Mouse (Mus musculus) hindbrain, embryonic 10.5 days (tissue): ENCODE data around the gene 1700069L16Rik. TPM values are rescaled to one million over a fixed set of nuclear protein-coding genes. Genes with fewer than 3 reads are reported as not detected.

ENCODE experiments used
- DNase-seq: peaks from one replicate; pipeline ENCODE4 v3.0.0-alpha.2; 2017; ENCODE audit warnings: low spot score
- H3K27ac ChIP-seq: fragments of 300-500 bp; sonication (generic); 2 replicates; pipeline ENCODE4 v1.5.1; 2016; ENCODE audit warnings: mild to moderate bottlenecking, moderate library complexity
- H3K27me3 ChIP-seq: fragments of 300-500 bp; sonication (generic); 2 replicates; pipeline ENCODE4 v1.6.1; 2016; ENCODE audit warnings: mild to moderate bottlenecking; ENCODE audit not compliant: poor library complexity, insufficient read depth, severe bottlenecking
- H3K36me3 ChIP-seq: fragments of 300-500 bp; sonication (generic); 2 replicates; pipeline ENCODE4 v1.6.1; 2016; ENCODE audit warnings: mild to moderate bottlenecking, moderate library complexity
- H3K4me1 ChIP-seq: fragments of 300-500 bp; sonication (generic); replicated peaks from 2 replicates; pipeline ENCODE4 v1.6.1; 2016; ENCODE audit warnings: mild to moderate bottlenecking
- H3K4me3 ChIP-seq: fragments of 300-500 bp; sonication (generic); 2 replicates; pipeline ENCODE4 v1.5.1; 2016; ENCODE audit warnings: mild to moderate bottlenecking, moderate library complexity
- H3K9me3 ChIP-seq: fragments of 300-500 bp; sonication (generic); 2 replicates; pipeline ENCODE4 v1.6.1; 2016; ENCODE audit warnings: mild to moderate bottlenecking, moderate library complexity
- WGBS: fragments of 180-500 bp; shearing (Covaris S2); methylation state at CpG from one replicate; pipeline ENCODE4 v1.1.7; 2016; 5-methylcytosine and 5-hydroxymethylcytosine counted together
- polyA plus RNA-seq: library from polyadenylated mRNA; unstranded; fragments of >200 nt; fragmentation: Nextera tagmentation; extraction: Ambion mirVana; gene quantifications from 2 replicates; pipeline ENCODE4 v1.2.1, GENCODE M21; 2016

1700069L16Rik gene
- polyA plus RNA-seq: not detected in 2 replicates

GRCm38 (mm10) chr5:113724446-113724845 lies at the start of gene 1700069L16Rik:
1700069L16Rik (minus strand) TSS chr5:113724772.
- Histone ChIP-seq H3K4me3 (no peak within 1 kb of the TSS), H3K36me3 (no peaks in the 10 kb centered on the region), H3K4me1 (peaks cover 14% of the 10 kb centered on the region), H3K9me3 (no peaks in the 10 kb centered on the region), H3K27ac (no peak within 1 kb of the TSS; the same call in 1 of the 2 replicates), H3K27me3 (peaks cover 9% of the 10 kb centered on the region; the same call in 1 of the 2 replicates)
- WGBS: 5% methylated on average over 15 of the region's 15 CpGs
- peak; percentile 86 for DNase-seq

GRCm38 (mm10) chr5:113773664-113774063 lies 49.1 kb upstream of the 1700069L16Rik start:
- Histone ChIP-seq H3K27me3 (no peaks in the 10 kb centered on the region), H3K4me1 (peaks cover 29% of the 10 kb centered on the region), H3K27ac (no peak overlapping the region), H3K36me3 (peaks cover 58% of the 10 kb centered on the region), H3K4me3 (peak overlapping the region; percentile 87), H3K9me3 (no peaks in the 10 kb centered on the region)
- WGBS: 2% methylated on average over 7 of the region's 7 CpGs
- DNase-seq: peak; percentile 86

DNA sequence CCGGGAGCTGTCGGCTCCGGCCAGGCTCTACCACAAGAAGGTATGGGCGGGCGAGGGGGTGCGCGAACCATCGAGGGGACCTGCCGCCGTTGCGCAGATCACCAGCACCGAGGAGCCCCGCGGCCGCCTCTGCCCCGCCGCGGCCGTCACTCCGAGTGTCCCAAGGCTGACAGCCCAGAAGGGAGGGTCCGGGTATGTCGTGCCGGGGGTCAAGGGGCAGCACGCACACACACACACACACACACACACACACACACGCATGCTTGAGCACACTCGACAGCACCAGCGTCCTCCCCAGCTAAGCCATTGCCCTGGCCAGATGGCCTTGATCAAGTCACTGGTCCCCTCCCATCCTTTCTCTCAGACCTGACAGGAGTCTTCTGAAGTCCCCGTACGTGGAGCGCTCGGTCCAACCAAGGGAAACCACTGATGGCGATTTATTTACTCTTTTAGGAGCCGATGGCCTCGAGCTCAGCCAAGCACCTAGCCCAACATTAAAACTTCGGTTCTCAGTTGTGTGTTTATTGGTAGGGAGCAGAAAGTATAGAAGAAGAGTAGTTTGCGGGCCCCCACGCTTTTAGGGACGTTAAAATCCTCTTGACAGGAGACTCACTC lies 48.4 kb upstream of the 1700069L16Rik start:
- H3K9me3 ChIP-seq: no peaks in the 10 kb centered on the region
- peak overlapping the region; percentile 99 for H3K27ac ChIP-seq
- DNase-seq: no peak
- peak overlapping the region; percentile 87 for H3K4me3 ChIP-seq
- H3K4me1 ChIP-seq: peaks cover 29% of the 10 kb centered on the region
- H3K27me3 ChIP-seq: no peaks in the 10 kb centered on the region
- WGBS: 3% methylated on average over 31 of the region's 38 CpGs
- H3K36me3 ChIP-seq: peaks cover 58% of the 10 kb centered on the region

- Histone ChIP-seq H3K9me3 (no peaks in the 10 kb centered on the region), H3K36me3 (peaks cover 59% of the 10 kb centered on the region), H3K27me3 (no peaks in the 10 kb centered on the region), H3K4me3 (peak within 1 kb of the TSS; percentile 87), H3K4me1 (peaks cover 29% of the 10 kb centered on the region), H3K27ac (peak within 1 kb of the TSS; percentile 99)
- DNase-seq: peak; percentile 93
- under 1% methylated on average over 49 of the region's 49 CpGs for WGBS
Measured at GRCm38 (mm10) chr5:113772450-113772895, 47.9 kb upstream of the 1700069L16Rik start, which contains the start of the genes Sart3 and Iscu. Sart3 (minus strand) TSS chr5:113772510. Iscu (plus strand) TSS chr5:113772748.

DNA sequence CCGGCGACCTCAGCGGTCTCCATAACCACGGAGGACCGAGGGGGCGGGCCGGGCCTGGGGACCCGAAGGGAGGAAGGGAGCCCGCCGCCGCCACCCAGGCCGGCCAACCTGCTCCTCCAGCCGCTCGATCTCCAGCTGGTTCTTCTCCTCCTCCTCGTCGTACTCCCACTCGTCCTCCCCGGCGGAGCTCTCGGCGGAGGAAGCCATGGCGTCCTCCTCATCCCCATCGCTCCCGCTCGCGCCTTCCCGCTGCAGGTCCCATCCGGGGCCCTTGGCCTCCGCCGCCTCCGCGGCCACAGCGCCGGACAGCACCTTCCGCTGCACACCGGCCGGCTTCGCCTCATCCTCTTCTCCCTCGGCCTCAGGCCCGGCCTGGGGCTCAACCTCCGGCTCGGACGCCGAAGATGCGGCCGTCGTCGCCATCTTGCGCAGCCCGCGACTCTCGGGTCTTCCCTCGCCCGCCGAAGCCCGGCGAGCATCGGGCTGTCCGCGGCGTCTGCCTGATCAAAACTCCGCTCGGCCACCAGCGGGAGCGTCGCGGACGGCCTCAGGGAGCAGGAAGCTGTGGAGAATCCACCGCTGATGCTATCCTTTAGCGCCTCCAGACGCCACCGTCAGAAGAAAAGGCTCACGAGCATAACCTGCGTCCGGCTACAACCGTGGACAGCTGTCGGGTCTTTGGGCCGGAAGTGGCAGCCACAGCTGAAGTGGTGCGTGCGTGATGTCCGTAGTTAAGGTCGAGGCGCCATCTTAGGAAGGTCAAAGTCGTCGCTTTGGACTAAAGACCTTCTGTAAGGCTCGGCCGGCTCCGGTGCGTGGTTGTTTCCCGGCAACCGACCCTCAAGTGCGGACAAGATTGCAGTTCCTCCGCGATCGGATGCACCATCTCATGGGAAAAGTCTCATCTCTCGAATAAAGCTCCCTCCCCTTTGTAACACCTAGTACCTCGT lies 46.9 kb upstream of the 1700069L16Rik start:
- under 1% methylated on average over 96 of the region's 97 CpGs for WGBS
- Histone ChIP-seq H3K36me3 (peaks cover 59% of the 10 kb centered on the region), H3K27me3 (no peaks in the 10 kb centered on the region), H3K27ac (peak overlapping the region; percentile 99), H3K9me3 (no peaks in the 10 kb centered on the region), H3K4me3 (peak overlapping the region; percentile 87), H3K4me1 (peaks cover 29% of the 10 kb centered on the region)
- DNase-seq: peak; percentile 89

- peaks cover 61% of the 10 kb centered on the region for H3K36me3 ChIP-seq
- H3K4me1 ChIP-seq: peaks cover 26% of the 10 kb centered on the region
- no peaks in the 10 kb centered on the region for H3K27me3 ChIP-seq
- no peak overlapping the region for H3K4me3 ChIP-seq
- 95% methylated on average over 8 of the region's 8 CpGs for WGBS
- H3K9me3 ChIP-seq: no peaks in the 10 kb centered on the region
- H3K27ac ChIP-seq: no peak overlapping the region
- DNase-seq: no peak
Measured at GRCm38 (mm10) chr5:113768806-113769205, 44.2 kb upstream of the 1700069L16Rik start.

DNA sequence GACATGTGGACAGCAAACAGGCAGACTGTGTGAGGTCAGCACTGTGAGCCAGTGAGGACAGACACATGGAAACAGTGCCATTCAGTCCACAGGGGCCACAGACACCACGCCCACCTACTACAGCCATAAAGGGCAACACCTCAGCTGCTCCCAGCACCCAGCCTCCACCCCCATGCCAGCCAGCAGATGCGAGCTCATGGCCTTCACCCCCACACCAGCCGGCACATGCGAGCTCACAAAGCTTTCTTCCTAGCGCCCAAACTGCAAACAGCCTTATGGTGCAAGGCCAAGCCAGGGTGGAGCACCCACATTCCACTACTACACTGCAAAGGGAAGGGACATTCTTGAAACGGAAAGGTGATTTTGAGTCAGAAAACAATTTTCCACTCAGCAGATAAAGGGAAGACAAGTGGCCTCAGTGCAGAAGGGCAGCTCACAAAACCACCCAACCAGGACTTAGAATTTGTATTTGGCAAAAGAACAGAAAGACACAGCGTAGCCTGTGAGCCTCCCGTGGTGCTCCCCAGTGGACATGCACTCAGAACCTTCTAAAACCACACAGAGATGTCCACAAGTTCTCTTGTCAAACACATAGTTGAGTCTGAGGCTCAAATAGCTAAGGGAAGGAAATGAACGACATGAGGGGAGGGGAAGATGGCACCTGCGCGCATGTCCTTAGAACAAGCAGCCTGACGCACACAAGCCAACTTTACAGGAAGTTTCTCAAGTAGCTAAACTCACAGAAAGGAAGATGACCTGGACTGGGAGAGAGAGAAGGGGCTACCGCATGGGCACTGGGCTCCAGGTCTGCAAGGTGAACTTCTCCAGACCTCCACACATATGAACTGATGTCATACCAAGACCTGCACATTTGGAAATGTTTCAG lies 41.3 kb upstream of the 1700069L16Rik start:
- DNase-seq: no peak
- H3K36me3 ChIP-seq: peaks cover 90% of the 10 kb centered on the region
- no peaks in the 10 kb centered on the region for H3K27me3 ChIP-seq
- H3K27ac ChIP-seq: no peak overlapping the region
- 92% methylated on average over 13 of the region's 13 CpGs for WGBS
- H3K9me3 ChIP-seq: no peaks in the 10 kb centered on the region
- H3K4me1 ChIP-seq: peaks cover 15% of the 10 kb centered on the region
- H3K4me3 ChIP-seq: no peak overlapping the region

DNA sequence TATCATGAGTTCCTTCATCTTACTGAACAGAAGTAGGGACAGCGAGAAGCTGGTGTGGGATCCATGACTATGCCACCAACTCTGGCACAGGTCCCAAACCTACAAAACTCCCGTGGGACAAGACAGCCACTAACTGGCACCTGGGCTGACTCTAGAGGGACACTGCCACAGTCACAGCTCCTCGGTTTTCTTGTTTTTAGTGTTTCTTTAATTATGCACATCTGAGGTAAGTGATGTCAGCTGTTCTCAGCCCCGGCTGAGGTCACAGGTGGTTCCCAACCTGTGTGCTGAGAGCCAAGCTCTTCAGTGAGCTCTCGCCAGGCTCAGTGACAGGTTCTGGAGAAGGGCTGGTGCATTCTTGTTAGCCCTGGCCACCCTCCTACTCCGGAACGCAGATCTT lies 39.9 kb upstream of the 1700069L16Rik start:
- WGBS: 95% methylated on average over 7 of the region's 7 CpGs
- H3K4me1 ChIP-seq: peaks cover 2% of the 10 kb centered on the region
- no peak for DNase-seq
- H3K27ac ChIP-seq: no peak overlapping the region
- H3K27me3 ChIP-seq: no peaks in the 10 kb centered on the region
- H3K36me3 ChIP-seq: peaks cover 100% of the 10 kb centered on the region
- H3K9me3 ChIP-seq: no peaks in the 10 kb centered on the region
- no peak overlapping the region for H3K4me3 ChIP-seq

DNA sequence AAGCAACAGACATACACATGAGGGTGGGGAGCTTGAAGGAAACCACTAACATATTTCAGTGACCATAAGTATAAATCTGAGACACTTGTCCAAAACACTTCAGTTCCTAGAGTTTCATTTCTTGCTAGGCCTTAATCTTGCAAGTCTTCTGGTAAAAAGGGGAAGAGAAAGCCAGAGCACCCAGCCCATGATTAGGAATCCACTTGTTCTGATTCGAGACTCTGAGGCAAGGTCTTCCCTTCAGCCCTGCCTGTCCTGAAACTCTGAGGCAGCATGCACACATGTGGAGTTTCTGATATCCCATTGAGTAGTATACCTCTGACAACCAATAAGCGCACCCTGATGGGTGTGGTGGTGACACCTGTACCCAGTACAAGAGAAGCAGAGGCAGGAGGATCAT lies 37.0 kb upstream of the 1700069L16Rik start:
- no peak overlapping the region for H3K4me3 ChIP-seq
- no peaks in the 10 kb centered on the region for H3K9me3 ChIP-seq
- no peak for DNase-seq
- H3K27me3 ChIP-seq: no peaks in the 10 kb centered on the region
- H3K36me3 ChIP-seq: peaks cover 100% of the 10 kb centered on the region
- WGBS: 93% methylated on average over 2 of the region's 2 CpGs
- no peak overlapping the region for H3K27ac ChIP-seq
- H3K4me1 ChIP-seq: no peaks in the 10 kb centered on the region

DNA sequence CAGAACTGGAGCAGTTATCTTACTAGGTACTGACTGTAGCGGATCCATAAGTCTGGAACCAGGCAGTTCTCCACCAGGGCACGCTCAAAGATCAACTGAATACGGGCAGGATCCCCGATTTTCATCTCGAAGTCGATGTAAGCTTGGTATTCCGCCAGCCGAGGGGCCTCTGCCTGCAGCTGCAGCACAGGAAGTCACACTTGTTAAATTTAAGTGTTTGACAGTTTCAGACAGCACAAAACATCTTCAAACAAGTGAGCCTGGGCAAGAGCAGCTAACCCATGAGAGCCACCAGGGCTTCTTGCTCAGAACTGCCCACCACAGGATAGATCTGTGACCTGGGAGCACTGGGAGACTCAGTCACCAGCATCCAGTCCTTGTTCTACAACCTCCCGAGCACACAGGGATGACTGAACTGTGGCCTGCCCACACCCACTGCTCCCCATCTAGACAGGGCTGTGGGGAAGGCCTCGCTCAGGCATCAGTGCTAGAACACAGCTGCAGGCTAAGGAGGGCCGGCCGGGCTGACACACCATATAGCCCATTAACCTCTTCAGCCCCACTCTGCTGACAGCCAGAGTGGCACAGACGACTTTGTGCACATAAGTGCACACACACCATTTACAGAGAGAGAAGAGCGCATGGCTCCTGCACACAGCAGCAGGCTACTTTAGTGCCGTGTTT lies 30.9 kb upstream of the 1700069L16Rik start:
- Histone ChIP-seq H3K27me3 (no peaks in the 10 kb centered on the region), H3K9me3 (no peaks in the 10 kb centered on the region), H3K27ac (no peak overlapping the region), H3K4me1 (no peaks in the 10 kb centered on the region), H3K4me3 (no peak overlapping the region), H3K36me3 (peaks cover 100% of the 10 kb centered on the region)
- 94% methylated on average over 15 of the region's 15 CpGs for WGBS
- no peak for DNase-seq

- no peak overlapping the region for H3K4me3 ChIP-seq
- peaks cover 100% of the 10 kb centered on the region for H3K36me3 ChIP-seq
- H3K9me3 ChIP-seq: no peaks in the 10 kb centered on the region
- no peaks in the 10 kb centered on the region for H3K27me3 ChIP-seq
- no peak for DNase-seq
- WGBS: 93% methylated on average over 9 of the region's 9 CpGs
- H3K4me1 ChIP-seq: no peaks in the 10 kb centered on the region
- H3K27ac ChIP-seq: no peak overlapping the region
Measured at GRCm38 (mm10) chr5:113751521-113752157, 27.1 kb upstream of the 1700069L16Rik start.
